Mouse (Mus musculus): ENCODE measurements at regions not wholly inside any gene's neighbourhood (a gene's known extent, or its start where the extent isn't known, plus 50 kb on each side); places are given as distances from the start of the nearest gene placed in this dataset.

- Histone ChIP-seq H3K27me3 (ENCODE audit: insufficient read depth, low read length) (no peaks in the 10 kb centered on the region), H3K9ac (no peak overlapping the region), H3K4me3 (ENCODE audit: low read depth, low read length) (no peak overlapping the region), H3K4me2 (ENCODE audit: low read depth) (no peak overlapping the region), H3K9me3 (ENCODE audit: low read length) (no peaks in the 10 kb centered on the region), H3K27ac (ENCODE audit: low read depth, low read length) (no peak overlapping the region), H3K36me3 (ENCODE audit: insufficient read depth) (no peaks in the 10 kb centered on the region), H3K4me1 (ENCODE audit: insufficient read depth) (no peaks in the 10 kb centered on the region)
- no peak for TF ChIP-seq CTCF (IDR thresholded peaks at IDR 0.05; ENCODE audit: low read depth)
- DNase-seq (no peak), ATAC-seq (no peak)
These were observed 337.0 kb downstream of the Foxa2 start for GRCm38 (mm10) chr2:147709799-147710198.

GRCm38 (mm10) chr2:147707156-147707555, 339.6 kb downstream of the Foxa2 start:
- H3K27me3 ChIP-seq (ENCODE audit: insufficient read depth, low read length): no peaks in the 10 kb centered on the region
- no peak for ATAC-seq
- no peak overlapping the region for H3K27ac ChIP-seq (ENCODE audit: low read depth, low read length)
- H3K9me3 ChIP-seq (ENCODE audit: low read length): no peaks in the 10 kb centered on the region
- no peaks in the 10 kb centered on the region for H3K36me3 ChIP-seq (ENCODE audit: insufficient read depth)
- no peak for DNase-seq
- H3K9ac ChIP-seq: no peak overlapping the region
- 90% methylated on average over 6 of the region's 6 CpGs for WGBS
- H3K4me1 ChIP-seq (ENCODE audit: insufficient read depth): no peaks in the 10 kb centered on the region
- H3K4me3 ChIP-seq (ENCODE audit: low read depth, low read length): no peak overlapping the region
- no peak for TF ChIP-seq CTCF (IDR thresholded peaks at IDR 0.05; ENCODE audit: low read depth)
- H3K4me2 ChIP-seq (ENCODE audit: low read depth): no peak overlapping the region

GRCm38 (mm10) chr2:147703981-147704380, 342.3 kb downstream of the Pax1 start:
- Histone ChIP-seq H3K9me3 (ENCODE audit: low read length) (no peaks in the 10 kb centered on the region), H3K27ac (ENCODE audit: low read depth, low read length) (no peak overlapping the region), H3K36me3 (ENCODE audit: insufficient read depth) (no peaks in the 10 kb centered on the region), H3K9ac (no peak overlapping the region), H3K27me3 (ENCODE audit: insufficient read depth, low read length) (no peaks in the 10 kb centered on the region), H3K4me1 (ENCODE audit: insufficient read depth) (no peaks in the 10 kb centered on the region), H3K4me2 (ENCODE audit: low read depth) (no peak overlapping the region), H3K4me3 (ENCODE audit: low read depth, low read length) (no peak overlapping the region)
- ATAC-seq (no peak), DNase-seq (no peak)
- no peak for TF ChIP-seq CTCF (IDR thresholded peaks at IDR 0.05; ENCODE audit: low read depth)
- WGBS: 65% methylated on average over 10 of the region's 10 CpGs

- DNase-seq (no peak), ATAC-seq (no peak)
- no peaks in the 10 kb centered on the region for H3K36me3 ChIP-seq (ENCODE audit: insufficient read depth)
- no peak overlapping the region for H3K27ac ChIP-seq (ENCODE audit: low read depth, low read length)
- no peaks in the 10 kb centered on the region for H3K4me1 ChIP-seq (ENCODE audit: insufficient read depth)
- H3K9me3 ChIP-seq (ENCODE audit: low read length): no peaks in the 10 kb centered on the region
- H3K4me3 ChIP-seq (ENCODE audit: low read depth, low read length): no peak overlapping the region
- no peaks in the 10 kb centered on the region for H3K27me3 ChIP-seq (ENCODE audit: insufficient read depth, low read length)
- WGBS: 34% methylated on average over 6 of the region's 6 CpGs
- H3K4me2 ChIP-seq (ENCODE audit: low read depth): no peak overlapping the region
- no peak for TF ChIP-seq CTCF (IDR thresholded peaks at IDR 0.05; ENCODE audit: low read depth)
- H3K9ac ChIP-seq: no peak overlapping the region
These were observed 340.8 kb downstream of the Pax1 start for GRCm38 (mm10) chr2:147702330-147703063.

GRCm38 (mm10) chr2:147699524-147700081, 337.9 kb downstream of the Pax1 start:
- Histone ChIP-seq H3K9me3 (ENCODE audit: low read length) (no peaks in the 10 kb centered on the region), H3K36me3 (ENCODE audit: insufficient read depth) (no peaks in the 10 kb centered on the region), H3K27ac (ENCODE audit: low read depth, low read length) (no peak overlapping the region), H3K9ac (no peak overlapping the region), H3K27me3 (ENCODE audit: insufficient read depth, low read length) (no peaks in the 10 kb centered on the region), H3K4me2 (ENCODE audit: low read depth) (no peak overlapping the region), H3K4me3 (ENCODE audit: low read depth, low read length) (no peak overlapping the region), H3K4me1 (ENCODE audit: insufficient read depth) (no peaks in the 10 kb centered on the region)
- no peak for DNase-seq
- ATAC-seq: no peak
- no peak for TF ChIP-seq CTCF (IDR thresholded peaks at IDR 0.05; ENCODE audit: low read depth)
- WGBS: 75% methylated on average over 6 of the region's 6 CpGs

- TF ChIP-seq CTCF (IDR thresholded peaks at IDR 0.05; ENCODE audit: low read depth): no peak
- 89% methylated on average over 10 of the region's 10 CpGs for WGBS
- no peaks in the 10 kb centered on the region for H3K27me3 ChIP-seq (ENCODE audit: insufficient read depth, low read length)
- ATAC-seq (no peak), DNase-seq (no peak)
- no peaks in the 10 kb centered on the region for H3K36me3 ChIP-seq (ENCODE audit: insufficient read depth)
- H3K9me3 ChIP-seq (ENCODE audit: low read length): no peaks in the 10 kb centered on the region
- H3K9ac ChIP-seq: no peak overlapping the region
- H3K27ac ChIP-seq (ENCODE audit: low read depth, low read length): no peak overlapping the region
- no peaks in the 10 kb centered on the region for H3K4me1 ChIP-seq (ENCODE audit: insufficient read depth)
- H3K4me3 ChIP-seq (ENCODE audit: low read depth, low read length): no peak overlapping the region
- no peak overlapping the region for H3K4me2 ChIP-seq (ENCODE audit: low read depth)
These were observed 330.2 kb downstream of the Pax1 start for GRCm38 (mm10) chr2:147691896-147692295.

- no peaks in the 10 kb centered on the region for H3K36me3 ChIP-seq (ENCODE audit: insufficient read depth)
- no peak overlapping the region for H3K4me3 ChIP-seq (ENCODE audit: low read depth, low read length)
- no peak for ATAC-seq
- H3K9ac ChIP-seq: no peak overlapping the region
- no peak for TF ChIP-seq CTCF (IDR thresholded peaks at IDR 0.05; ENCODE audit: low read depth)
- no peak for DNase-seq
- no peaks in the 10 kb centered on the region for H3K4me1 ChIP-seq (ENCODE audit: insufficient read depth)
- H3K4me2 ChIP-seq (ENCODE audit: low read depth): no peak overlapping the region
- no peak overlapping the region for H3K27ac ChIP-seq (ENCODE audit: low read depth, low read length)
- no peaks in the 10 kb centered on the region for H3K9me3 ChIP-seq (ENCODE audit: low read length)
- 65% methylated on average over 15 of the region's 15 CpGs for WGBS
- no peaks in the 10 kb centered on the region for H3K27me3 ChIP-seq (ENCODE audit: insufficient read depth, low read length)
These were observed 328.9 kb downstream of the Pax1 start for GRCm38 (mm10) chr2:147690506-147691208.

Measured in forebrain, postnatal 0 days (tissue).